Mouse (Mus musculus) retina, postnatal 1 day (tissue): ENCODE measurements at regions not wholly inside any gene's neighbourhood (a gene's known extent, or its start where the extent isn't known, plus 50 kb on each side); places are given as distances from the start of the nearest gene placed in this dataset.
A peak's percentile ranks its signal among the peaks of the same experiment; 100 is the strongest.

ENCODE experiments used
- DNase-seq: peaks from one replicate; pipeline ENCODE4 v3.0.0-alpha.2; 2012

DNA sequence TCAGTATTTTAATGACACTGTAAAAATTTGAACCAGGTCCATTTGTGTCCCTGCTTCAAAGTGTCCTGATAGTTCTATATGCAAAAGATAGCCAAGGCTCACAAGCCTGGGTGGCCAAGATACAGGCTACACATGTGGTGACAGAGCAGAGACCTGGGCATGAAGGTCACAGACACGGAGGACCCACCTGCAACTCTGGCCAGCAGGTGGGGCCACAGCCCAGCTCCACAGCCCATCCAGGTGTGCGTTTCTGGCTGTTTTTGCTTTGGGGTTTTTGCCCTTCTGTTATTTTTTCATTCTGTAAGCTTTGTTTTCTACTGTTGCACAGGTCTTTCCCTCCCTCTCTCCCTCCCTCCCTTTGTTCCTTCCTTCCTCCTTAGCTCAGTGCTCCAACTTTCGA lies 399.4 kb upstream of the Rora start:
- DNase-seq = no peak

- no peak for DNase-seq
Measured at GRCm38 (mm10) chr9:68268551-68268950, 385.0 kb upstream of the Rora start.

DNA sequence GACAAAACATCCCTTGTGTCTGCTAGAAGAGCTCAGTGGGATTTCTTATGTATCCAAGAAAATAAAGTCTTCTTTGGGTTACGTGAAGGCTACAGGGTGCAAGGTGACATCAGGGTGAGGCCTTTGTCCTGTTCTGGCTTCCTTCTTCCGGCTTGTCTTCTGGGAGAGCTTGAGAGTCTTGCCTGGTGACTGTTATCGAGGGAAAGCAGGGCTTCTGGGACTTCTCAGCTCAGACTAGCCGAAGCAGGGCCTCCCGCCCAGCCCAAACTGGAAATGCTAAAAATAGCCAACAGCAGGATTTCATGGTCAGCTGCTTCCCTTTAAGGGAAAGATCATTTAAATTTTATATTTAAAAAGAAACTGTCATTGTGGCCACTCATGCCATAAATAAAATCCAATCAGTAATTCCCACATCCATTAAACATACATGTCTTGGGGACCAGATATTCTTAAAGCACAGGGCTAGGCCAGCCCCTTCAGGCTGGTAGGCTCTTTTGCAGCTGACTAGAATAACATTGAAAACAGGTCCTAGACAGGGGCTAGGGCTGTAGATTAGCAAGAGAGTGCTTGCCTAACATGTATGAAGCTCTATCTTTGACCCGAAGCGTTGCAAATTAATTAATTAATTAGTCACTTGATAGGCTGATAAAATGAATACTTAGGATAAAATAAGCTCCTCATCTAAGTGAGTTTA lies 351.2 kb upstream of the Rora start:
- DNase-seq = peak; percentile 38

DNA sequence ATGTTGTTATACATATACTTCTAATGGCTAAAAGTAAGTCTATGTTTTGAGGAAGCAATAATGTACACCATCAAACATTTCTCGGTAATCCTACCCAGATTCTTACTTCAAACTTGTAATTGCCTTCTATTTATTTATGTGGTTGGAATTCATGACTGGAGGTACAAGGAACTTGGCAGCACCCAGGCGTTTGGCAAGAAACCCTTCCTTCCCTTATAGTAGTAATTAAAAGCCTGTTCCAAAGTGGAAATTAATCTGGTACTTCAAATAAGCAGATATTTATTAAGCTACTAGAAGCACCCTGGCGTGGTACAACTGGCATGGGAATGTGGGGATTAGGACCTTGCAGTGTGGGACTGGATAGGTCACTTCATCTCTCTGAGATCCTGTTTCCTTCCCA lies 322.9 kb upstream of the Rora start:
- no peak for DNase-seq

- DNase-seq = no peak
Measured at GRCm38 (mm10) chr9:68340921-68341320, 312.7 kb upstream of the Rora start.

- no peak for DNase-seq
Measured at GRCm38 (mm10) chr9:68341511-68341910, 312.1 kb upstream of the Rora start.

DNA sequence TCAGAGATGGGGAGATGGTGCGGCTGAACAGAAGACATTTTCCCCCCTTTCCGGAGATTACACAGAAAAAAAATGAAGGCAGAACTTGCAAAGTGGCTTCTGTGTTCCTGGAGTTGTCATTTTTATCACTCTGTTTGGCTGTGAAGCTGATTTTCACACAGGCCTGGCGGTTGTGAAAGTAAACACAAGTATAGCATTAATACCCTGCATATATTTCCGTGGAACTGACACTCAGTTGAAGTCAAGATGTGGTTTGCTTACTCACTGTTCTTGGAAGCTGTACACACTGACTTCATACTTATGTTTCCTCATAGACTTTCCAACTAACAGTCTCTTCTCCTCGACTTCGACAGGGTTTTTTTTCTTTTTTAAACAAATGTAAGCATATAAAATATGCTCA lies 306.2 kb upstream of the Rora start:
- no peak for DNase-seq

DNA sequence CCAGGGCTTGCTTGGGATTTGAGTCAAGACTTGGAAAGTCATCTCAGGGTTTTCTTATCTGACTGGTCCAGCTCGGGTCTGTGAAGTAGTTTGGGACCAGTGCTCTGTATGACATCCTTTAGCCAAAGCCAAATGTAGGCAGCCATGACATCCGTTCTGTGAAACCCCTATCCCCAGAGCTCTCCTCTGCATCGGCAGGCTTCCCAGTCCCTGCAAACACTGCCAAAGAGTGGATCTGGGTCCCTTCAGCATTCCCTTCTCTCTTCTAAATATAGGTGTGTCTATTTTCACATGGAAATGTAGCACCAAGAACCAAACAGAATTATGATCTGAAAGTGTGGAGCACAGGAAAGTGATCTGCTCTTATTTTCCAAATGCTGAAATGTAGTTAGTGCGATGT lies 302.1 kb upstream of the Rora start:
- no peak for DNase-seq

DNA sequence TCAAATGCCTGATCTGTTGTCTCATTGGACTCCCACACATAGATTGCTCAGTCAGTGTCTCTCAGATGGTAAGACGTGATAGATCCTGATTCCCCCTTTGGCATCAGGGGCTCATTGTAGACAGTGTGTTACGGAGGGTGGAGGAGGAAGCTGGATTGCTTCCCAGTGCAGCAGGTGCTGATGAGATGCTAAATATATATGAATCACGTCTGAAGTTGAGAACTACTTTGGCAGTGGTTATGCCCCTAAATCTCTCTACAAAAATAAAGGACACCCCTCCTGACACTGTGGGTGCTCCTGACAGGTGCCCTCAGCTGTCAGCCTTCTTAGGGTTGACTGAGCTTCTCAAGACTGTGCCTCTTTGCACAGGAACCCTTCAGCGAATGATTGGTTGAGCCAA lies 299.1 kb upstream of the Rora start:
- DNase-seq = no peak

- DNase-seq = no peak
Measured at GRCm38 (mm10) chr9:68356078-68356477, 297.5 kb upstream of the Rora start.

DNA sequence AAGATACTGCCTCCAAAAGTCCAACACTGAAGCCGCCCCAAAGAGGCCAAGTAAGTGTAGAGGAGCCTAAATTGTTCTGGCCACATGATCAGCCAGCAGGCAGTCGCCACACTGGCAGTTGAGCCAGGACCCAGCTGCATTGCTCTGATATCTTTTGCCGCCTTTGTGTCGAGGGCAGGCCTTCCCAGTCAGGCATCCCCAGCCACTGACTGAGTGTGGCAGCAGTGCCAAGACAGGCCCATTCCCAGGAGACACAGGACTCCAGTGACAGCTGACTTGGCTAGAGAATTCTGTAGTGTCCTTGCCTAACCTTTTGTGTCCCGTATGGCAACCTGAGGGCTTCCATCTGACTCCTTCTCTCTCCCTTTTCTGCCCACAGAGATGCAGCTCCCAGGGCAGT lies 296.4 kb upstream of the Rora start:
- no peak for DNase-seq

- DNase-seq = no peak
Measured at GRCm38 (mm10) chr9:68366973-68367372, 286.6 kb upstream of the Rora start.

GRCm38 (mm10) chr9:68367556-68367955 lies 286.0 kb upstream of the Rora start:
- DNase-seq = no peak

- no peak for DNase-seq
Measured at GRCm38 (mm10) chr9:68372726-68373125, 280.9 kb upstream of the Rora start.

DNA sequence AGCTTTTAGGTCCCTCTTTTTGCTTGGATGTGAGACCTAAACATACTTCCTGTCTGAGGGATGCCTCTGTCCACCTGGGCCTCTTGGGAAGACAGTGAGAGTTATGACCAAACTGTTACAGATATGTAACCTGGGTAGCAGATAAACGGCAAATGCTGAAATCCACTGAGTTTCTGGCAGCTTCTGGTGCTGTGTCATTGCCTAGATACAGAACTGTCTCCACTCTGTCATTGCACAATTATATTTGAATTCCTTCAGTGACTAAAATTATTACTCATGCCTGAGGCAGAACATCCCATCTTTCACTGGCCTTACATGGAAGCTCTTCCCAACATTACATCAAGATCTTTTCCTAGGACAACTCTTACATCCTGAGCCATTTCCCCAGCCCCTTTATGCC lies 277.4 kb upstream of the Rora start:
- no peak for DNase-seq

- no peak for DNase-seq
Measured at GRCm38 (mm10) chr9:68381871-68382270, 271.7 kb upstream of the Rora start.

DNA sequence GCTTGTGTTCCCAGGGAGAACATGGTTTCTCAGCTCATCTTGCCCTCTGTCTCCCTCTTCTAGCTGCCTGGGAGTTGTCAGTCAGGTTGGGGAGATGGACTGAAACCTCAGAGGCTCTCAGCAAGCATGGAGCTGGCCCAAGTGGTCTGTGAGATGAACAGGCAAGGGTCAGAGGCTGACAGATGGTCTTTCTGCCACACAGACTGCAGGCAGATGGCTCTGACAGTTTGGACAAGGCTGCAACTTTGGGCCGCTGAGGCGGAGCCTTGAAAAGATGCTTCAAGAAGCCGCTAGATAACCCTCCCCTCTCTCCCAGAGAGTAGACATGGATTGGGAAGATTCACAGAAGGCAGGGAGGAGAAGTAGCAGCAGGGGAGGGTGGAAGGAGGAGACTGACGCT lies 252.7 kb upstream of the Rora start:
- DNase-seq = peak; percentile 49

DNA sequence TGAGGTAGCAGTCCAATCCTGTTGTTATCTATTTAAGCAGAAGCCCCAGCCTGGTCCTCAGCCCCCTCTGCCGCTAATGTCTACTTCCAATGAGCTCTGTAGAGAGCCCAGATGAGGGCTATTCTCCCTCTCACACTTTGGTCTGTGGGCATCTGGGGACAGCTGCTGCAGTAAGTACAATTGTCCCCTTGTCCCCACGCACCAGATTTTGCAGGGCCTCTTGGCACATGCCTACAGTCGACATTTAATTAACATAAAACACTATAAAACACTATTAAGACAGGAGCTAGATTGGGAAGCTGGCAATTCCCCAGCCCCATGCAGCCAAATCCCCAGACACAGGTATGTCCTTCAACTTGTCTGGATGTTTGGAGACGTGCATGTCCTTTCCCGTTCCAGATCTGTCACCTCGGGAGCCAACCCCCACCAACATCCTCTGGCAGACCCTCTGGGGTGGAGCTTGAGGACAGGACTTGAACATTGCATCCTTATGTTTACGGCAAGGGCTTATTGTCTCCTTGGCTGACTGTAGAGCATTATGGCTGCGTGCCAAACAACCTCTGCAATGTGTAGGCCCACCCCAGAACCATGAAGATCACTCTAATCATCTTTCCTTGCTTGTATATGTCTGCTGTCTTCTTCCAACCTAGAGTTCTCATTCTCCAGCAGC lies 251.3 kb upstream of the Rora start:
- peak; percentile 21 for DNase-seq

DNA sequence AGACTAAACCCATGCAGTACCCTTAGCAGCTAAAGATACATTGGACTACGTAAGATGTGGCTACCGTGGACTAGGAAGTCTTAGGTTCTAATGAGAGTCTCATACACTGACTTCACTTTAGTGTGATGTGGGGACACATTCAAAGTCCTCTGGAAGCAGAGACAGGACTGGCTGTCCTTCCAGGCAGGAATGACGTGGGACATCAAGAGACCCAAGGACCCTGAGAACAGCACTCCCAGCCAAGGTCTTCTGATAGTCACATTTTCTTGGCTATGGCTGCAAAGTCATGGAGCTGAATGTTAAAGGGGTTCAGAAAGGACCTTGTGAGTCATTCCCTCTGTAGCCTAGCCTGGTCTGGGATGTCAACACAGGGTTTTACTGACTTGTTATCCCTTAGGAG lies 250.6 kb upstream of the Rora start:
- DNase-seq = no peak

GRCm38 (mm10) chr9:68403516-68403915 lies 250.1 kb upstream of the Rora start:
- no peak for DNase-seq

DNA sequence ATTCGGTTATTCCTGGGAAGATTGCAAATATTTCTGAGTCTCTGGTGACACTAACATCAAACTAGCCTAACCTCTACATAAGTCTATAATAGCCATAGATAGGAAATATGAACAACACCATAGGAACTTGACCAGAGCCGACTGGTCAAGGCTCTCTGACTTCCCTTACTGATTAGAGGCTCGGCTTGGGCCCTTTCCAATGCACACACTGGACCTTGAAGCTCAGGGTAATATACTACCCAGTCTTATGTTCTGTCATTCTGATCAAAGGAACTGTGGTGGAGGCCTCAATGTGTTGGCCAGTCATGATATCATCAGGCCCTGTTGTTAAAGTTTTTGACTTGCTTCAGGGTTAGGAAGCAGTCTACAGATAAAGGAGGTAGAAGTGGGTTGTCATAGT lies 243.8 kb upstream of the Rora start:
- no peak for DNase-seq

DNA sequence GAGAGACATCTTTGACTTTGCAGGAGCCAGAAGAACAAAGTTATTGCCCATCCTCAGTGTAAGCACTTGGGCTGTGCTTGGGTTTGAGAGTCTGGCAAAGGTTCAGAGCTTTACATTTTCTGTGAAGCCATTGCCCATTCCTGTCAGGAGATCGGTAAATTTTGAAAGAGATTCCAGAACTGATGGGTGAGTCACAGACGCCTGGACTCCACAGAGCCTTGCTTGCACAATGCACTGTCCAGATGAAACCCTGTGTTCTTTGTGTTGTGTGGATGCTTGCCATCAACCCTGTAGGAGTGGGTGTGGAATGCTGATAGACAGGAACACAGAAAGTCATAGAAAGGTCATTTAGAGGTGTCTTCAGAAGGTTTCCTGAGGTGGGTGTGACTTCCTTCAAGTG lies 227.3 kb upstream of the Rora start:
- no peak for DNase-seq

DNA sequence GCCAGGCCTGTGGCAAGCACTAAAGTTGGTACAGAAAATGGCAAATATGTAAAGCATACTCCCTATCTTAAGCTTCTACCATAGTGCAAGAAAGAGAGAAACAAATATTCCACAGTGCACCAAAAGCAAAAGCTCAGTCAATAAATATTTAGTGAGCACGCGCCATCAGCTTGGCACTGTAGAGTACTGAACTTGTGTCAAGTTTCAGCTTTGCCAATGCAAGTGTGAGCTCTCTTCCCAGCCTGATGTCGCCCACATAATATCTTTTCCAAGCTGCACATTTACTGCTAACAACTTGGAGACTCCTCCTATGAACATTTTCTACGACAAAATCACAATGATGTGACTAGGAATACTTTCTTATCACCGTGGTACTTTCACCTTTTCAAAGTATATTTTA lies 190.8 kb upstream of the Rora start:
- DNase-seq = no peak

GRCm38 (mm10) chr9:68463637-68464304 lies 189.8 kb upstream of the Rora start:
- no peak for DNase-seq
